Mouse (Mus musculus): ENCODE measurements around the gene Mterf1b.
"Not testable (repeated sequence)": the region's sequence is repeated elsewhere in the genome, so short reads cannot be mapped to it uniquely, and the experiment has no call there.

Mterf1b gene

GRCm38 (mm10) chr5:4191671-4192480 is at the start of gene Mterf1b:
Gene Mterf1b, plus strand, starts transcription at chr5:4192367.
- in situ Hi-C loops (cut with MboI, MseI) = loop anchor here in 1 of 2 experiments (5.0 kb wide), 2 partner anchors 85 to 300 kb away; partner anchors contain the start of gene Mterf1a

- in situ Hi-C loops (cut with MboI, MseI) = not testable (repeated sequence)
Measured at GRCm38 (mm10) chr5:4159418-4160071, 32.6 kb upstream of the Mterf1b start.

GRCm38 (mm10) chr5:4161554-4161953 is 30.6 kb upstream of the Mterf1b start:
- in situ Hi-C loops (cut with MboI, MseI) = no loop called here

- in situ Hi-C loops (cut with MboI, MseI) = no loop called here
Measured at GRCm38 (mm10) chr5:4162461-4162860, 29.7 kb upstream of the Mterf1b start.

- in situ Hi-C loops (cut with MboI, MseI) = not testable (repeated sequence)
Measured at GRCm38 (mm10) chr5:4167813-4168529, 24.2 kb upstream of the Mterf1b start.

- in situ Hi-C loops (cut with MboI, MseI) = not testable (repeated sequence)
Measured at GRCm38 (mm10) chr5:4168530-4168926, 23.6 kb upstream of the Mterf1b start.

- in situ Hi-C loops (cut with MboI, MseI) = not testable (repeated sequence)
Measured at GRCm38 (mm10) chr5:4176421-4176820, 15.7 kb upstream of the Mterf1b start.

GRCm38 (mm10) chr5:4179364-4179763 is 12.8 kb upstream of the Mterf1b start:
- in situ Hi-C loops (cut with MboI, MseI) = no loop called here

- in situ Hi-C loops (cut with MboI, MseI) = loop anchor here in 1 of 2 experiments (5.0 kb wide), 1 partner anchor 75 kb away; no protein-coding TSS in a partner anchor
Measured at GRCm38 (mm10) chr5:4186815-4187214, 5.4 kb upstream of the Mterf1b start.

GRCm38 (mm10) chr5:4192481-4193246 is 497 bp downstream of the Mterf1b start:
- in situ Hi-C loops (cut with MboI, MseI) = loop anchor here in 1 of 2 experiments (5.0 kb wide), 2 partner anchors 85 to 300 kb away; partner anchors contain the start of gene Mterf1a

GRCm38 (mm10) chr5:4193247-4193628 is 1.1 kb downstream of the Mterf1b start:
- in situ Hi-C loops (cut with MboI, MseI) = loop anchor here in 1 of 2 experiments (5.0 kb wide), 2 partner anchors 86 to 301 kb away; partner anchors contain the start of gene Mterf1a

GRCm38 (mm10) chr5:4194166-4194565 is 2.0 kb downstream of the Mterf1b start:
- in situ Hi-C loops (cut with MboI, MseI) = loop anchor here in 1 of 2 experiments (5.0 kb wide), 2 partner anchors 87 to 302 kb away; partner anchors contain the start of gene Mterf1a

- in situ Hi-C loops (cut with MboI, MseI) = no loop called here
Measured at GRCm38 (mm10) chr5:4195086-4195485, 2.9 kb downstream of the Mterf1b start.

GRCm38 (mm10) chr5:4201368-4201767 is 9.2 kb downstream of the Mterf1b start:
- in situ Hi-C loops (cut with MboI, MseI) = loop anchor here in 1 of 2 experiments (10.0 kb wide), 1 partner anchor 713 kb away; no protein-coding TSS in a partner anchor

- in situ Hi-C loops (cut with MboI, MseI) = loop anchor here in 1 of 2 experiments (10.0 kb wide), 1 partner anchor 712 kb away; no protein-coding TSS in a partner anchor
Measured at GRCm38 (mm10) chr5:4202276-4202810, 10.2 kb downstream of the Mterf1b start.

- in situ Hi-C loops (cut with MboI, MseI) = loop anchor here in 1 of 2 experiments (5.0 to 10.0 kb wide), 2 partner anchors 323 to 705 kb away; no protein-coding TSS in a partner anchor
Measured at GRCm38 (mm10) chr5:4210082-4210481, 17.9 kb downstream of the Mterf1b start.

- in situ Hi-C loops (cut with MboI, MseI) = no loop called here
Measured at GRCm38 (mm10) chr5:4221309-4221708, 29.1 kb downstream of the Mterf1b start.

GRCm38 (mm10) chr5:4221981-4222623 is 29.9 kb downstream of the Mterf1b start:
- in situ Hi-C loops (cut with MboI, MseI) = no loop called here

GRCm38 (mm10) chr5:4232163-4232562 is 40.0 kb downstream of the Mterf1b start:
- in situ Hi-C loops (cut with MboI, MseI) = no loop called here

GRCm38 (mm10) chr5:4234505-4234904 is 42.3 kb downstream of the Mterf1b start:
- in situ Hi-C loops (cut with MboI, MseI) = no loop called here
